Mouse (Mus musculus): ENCODE measurements around the gene Tchh. TPM values are rescaled to one million over a fixed set of nuclear protein-coding genes. Genes with fewer than 3 reads are reported as not detected.
A peak's percentile ranks its signal among the peaks of the same experiment; 100 is the strongest.
"Not testable (repeated sequence)": the region's sequence is repeated elsewhere in the genome, so short reads cannot be mapped to it uniquely, and the experiment has no call there.

Tchh gene
- total and polyA plus RNA-seq, 2 experiments, result 0.02 to 0.09 TPM

DNA sequence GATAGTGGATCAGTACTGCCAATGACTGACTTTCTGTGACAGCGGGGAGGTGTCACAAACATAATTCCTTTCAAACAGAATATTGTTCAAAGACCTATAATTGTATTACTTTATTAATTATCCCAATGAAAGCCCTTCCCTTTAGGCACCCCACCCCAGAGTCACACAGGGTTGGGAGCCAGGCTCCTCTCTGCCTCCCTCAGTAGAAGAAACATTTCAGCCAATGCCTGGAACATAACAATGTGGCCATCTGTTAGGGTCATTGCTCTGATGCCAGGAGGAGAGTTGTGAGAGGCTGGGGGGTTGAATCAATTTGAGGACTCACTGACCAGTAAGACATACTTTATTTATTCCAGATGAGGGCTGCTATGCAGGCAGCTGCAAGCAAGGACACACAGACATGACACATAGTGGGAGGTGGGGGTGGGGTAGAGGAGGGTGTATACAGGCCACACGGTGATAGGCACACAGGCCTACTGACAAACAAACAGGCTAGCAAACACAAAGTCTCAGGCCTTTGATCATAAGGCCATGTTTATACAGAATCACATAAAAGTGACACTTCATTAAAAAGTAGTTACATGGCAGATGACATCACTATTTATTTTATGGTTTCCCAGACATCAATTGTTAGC, 40.0 kb downstream of the Tchh start:
- WGBS, result 80% methylated on average over 2 of the region's 2 CpGs
- H3K4me1 ChIP-seq (ENCODE audit: control insufficient read depth, insufficient read depth, low read length), result no peaks in the 10 kb centered on the region
- no peak for TF ChIP-seq CTCF (IDR thresholded peaks at IDR 0.05; ENCODE audit: low read depth, low read length)
- TF ChIP-seq POLR2A (IDR thresholded peaks at IDR 0.05; ENCODE audit: extremely low read depth, insufficient read depth, low read length), result no peak
- H3K9ac ChIP-seq (ENCODE audit: low read depth, low read length), result no peak overlapping the region
- no peaks in the 10 kb centered on the region for H3K79me2 ChIP-seq (ENCODE audit: control insufficient read depth, insufficient read depth, low read length)
- no peaks in the 10 kb centered on the region for H3K36me3 ChIP-seq (ENCODE audit: control insufficient read depth, insufficient read depth, low read length)
- no peak for DNase-seq (ENCODE audit: extremely low read depth, low read depth, low spot score)
- no peaks in the 10 kb centered on the region for H3K27me3 ChIP-seq (ENCODE audit: control insufficient read depth, insufficient read depth, low read length)
- no peak overlapping the region for H3K27ac ChIP-seq (replicated peaks; ENCODE audit: insufficient read depth, low read depth, low read length)
- H3K4me3 ChIP-seq (ENCODE audit: insufficient read depth, low read depth, low read length), result no peak overlapping the region

DNA sequence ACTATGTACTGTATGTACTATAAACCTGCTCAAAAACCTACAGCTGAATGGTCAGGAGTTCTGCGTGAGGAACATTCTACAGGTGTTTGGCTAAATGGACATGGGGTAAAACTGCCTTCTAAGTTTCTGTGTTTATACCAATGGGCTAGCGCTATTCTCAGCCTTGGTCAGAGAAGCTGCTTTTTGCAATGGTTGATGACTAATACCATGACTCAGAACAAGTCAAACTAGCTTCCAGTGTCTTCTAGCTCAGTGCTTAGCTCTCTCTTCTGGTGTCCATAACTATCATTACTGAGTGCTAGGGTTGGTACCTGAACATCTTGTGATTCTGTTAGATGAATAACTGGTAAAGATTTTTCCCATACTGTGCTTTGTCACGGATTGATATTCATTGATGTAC, 43.5 kb downstream of the Tchh start:
- WGBS, result 94% methylated on average over 3 of the region's 3 CpGs

DNA sequence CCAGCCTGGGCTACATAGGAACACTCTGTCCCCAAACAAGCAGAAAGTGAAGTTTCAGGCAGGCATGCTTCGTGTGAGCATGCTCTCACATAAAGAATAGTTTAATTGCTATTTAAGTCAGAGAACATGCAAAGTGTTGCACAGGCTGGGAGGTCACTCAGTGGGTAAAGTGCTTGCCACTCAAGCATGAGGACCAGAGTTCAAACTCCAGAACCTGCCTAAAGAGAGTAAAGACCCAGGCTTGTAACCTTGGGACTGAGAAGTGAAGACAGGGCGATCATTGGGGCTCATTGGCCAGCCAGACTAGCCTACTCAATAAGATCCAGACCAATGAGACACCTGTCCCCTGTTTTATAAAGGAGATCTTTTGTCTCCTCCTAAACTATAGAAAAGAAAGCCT, 46.4 kb downstream of the Tchh start:
- Histone ChIP-seq H3K36me3 (ENCODE audit: control insufficient read depth, insufficient read depth, low read length) (no peaks in the 10 kb centered on the region), H3K9ac (ENCODE audit: low read depth, low read length) (no peak overlapping the region), H3K27ac (replicated peaks; ENCODE audit: insufficient read depth, low read depth, low read length) (no peak overlapping the region), H3K79me2 (ENCODE audit: control insufficient read depth, insufficient read depth, low read length) (no peaks in the 10 kb centered on the region), H3K27me3 (ENCODE audit: control insufficient read depth, insufficient read depth, low read length) (no peaks in the 10 kb centered on the region), H3K4me3 (ENCODE audit: insufficient read depth, low read depth, low read length) (no peak overlapping the region), H3K4me1 (ENCODE audit: control insufficient read depth, insufficient read depth, low read length) (no peaks in the 10 kb centered on the region)
- WGBS, result 89% methylated on average over 2 of the region's 2 CpGs
- no peak for DNase-seq (ENCODE audit: extremely low read depth, low read depth, low spot score)
- no peak for TF ChIP-seq POLR2A (IDR thresholded peaks at IDR 0.05; ENCODE audit: extremely low read depth, insufficient read depth, low read length)
- no peak for TF ChIP-seq CTCF (IDR thresholded peaks at IDR 0.05; ENCODE audit: low read depth, low read length)

More for the DNA sequence above, 43.5 kb downstream of the Tchh start:
- H3K4me3 ChIP-seq (ENCODE audit: insufficient read depth, low read depth, low read length), result no peak overlapping the region
- no peaks in the 10 kb centered on the region for H3K4me1 ChIP-seq (ENCODE audit: control insufficient read depth, insufficient read depth, low read length)
- no peaks in the 10 kb centered on the region for H3K79me2 ChIP-seq (ENCODE audit: control insufficient read depth, insufficient read depth, low read length)
- no peaks in the 10 kb centered on the region for H3K27me3 ChIP-seq (ENCODE audit: control insufficient read depth, insufficient read depth, low read length)
- TF ChIP-seq CTCF (IDR thresholded peaks at IDR 0.05; ENCODE audit: low read depth, low read length), result no peak
- TF ChIP-seq POLR2A (IDR thresholded peaks at IDR 0.05; ENCODE audit: extremely low read depth, insufficient read depth, low read length), result no peak
- H3K9ac ChIP-seq (ENCODE audit: low read depth, low read length), result no peak overlapping the region
- H3K36me3 ChIP-seq (ENCODE audit: control insufficient read depth, insufficient read depth, low read length), result no peaks in the 10 kb centered on the region
- no peak overlapping the region for H3K27ac ChIP-seq (replicated peaks; ENCODE audit: insufficient read depth, low read depth, low read length)
- no peak for DNase-seq (ENCODE audit: extremely low read depth, low read depth, low spot score)

- DNase-seq (ENCODE audit: extremely low read depth, low read depth, low spot score), result no peak
- H3K4me3 ChIP-seq (ENCODE audit: insufficient read depth, low read depth, low read length), result no peak overlapping the region
- 70% methylated on average over 3 of the region's 3 CpGs for WGBS
- no peaks in the 10 kb centered on the region for H3K36me3 ChIP-seq (ENCODE audit: control insufficient read depth, insufficient read depth, low read length)
- TF ChIP-seq POLR2A (IDR thresholded peaks at IDR 0.05; ENCODE audit: extremely low read depth, insufficient read depth, low read length) (no peak), CTCF (IDR thresholded peaks at IDR 0.05; ENCODE audit: low read depth, low read length) (no peak)
- H3K27ac ChIP-seq (replicated peaks; ENCODE audit: insufficient read depth, low read depth, low read length), result no peak overlapping the region
- H3K79me2 ChIP-seq (ENCODE audit: control insufficient read depth, insufficient read depth, low read length), result no peaks in the 10 kb centered on the region
- H3K27me3 ChIP-seq (ENCODE audit: control insufficient read depth, insufficient read depth, low read length), result no peaks in the 10 kb centered on the region
- H3K4me1 ChIP-seq (ENCODE audit: control insufficient read depth, insufficient read depth, low read length), result no peaks in the 10 kb centered on the region
- H3K9ac ChIP-seq (ENCODE audit: low read depth, low read length), result no peak overlapping the region
Observed at GRCm38 (mm10) chr3:93492176-93492575, 50.0 kb downstream of the Tchh start.

DNA sequence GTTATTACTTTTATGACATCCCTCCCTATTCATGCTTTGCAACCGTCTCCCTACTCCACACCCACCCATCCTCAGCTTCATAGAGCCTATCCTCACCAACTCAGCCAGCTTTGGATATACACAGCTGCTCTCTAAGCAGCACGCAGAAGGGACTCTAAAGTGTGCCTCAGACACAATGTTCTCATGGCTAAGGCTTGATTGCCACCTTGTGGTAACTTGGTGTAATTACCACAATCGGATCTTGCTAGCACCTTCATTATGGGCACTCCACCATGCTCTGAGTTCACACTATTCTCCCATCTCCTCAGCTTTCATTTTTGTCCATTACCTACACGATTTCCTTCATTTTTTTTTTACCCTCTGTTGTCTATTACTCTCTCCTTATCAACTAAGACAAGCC, 51.9 kb downstream of the Tchh start:
- H3K4me1 ChIP-seq (ENCODE audit: control insufficient read depth, insufficient read depth, low read length), result no peaks in the 10 kb centered on the region
- H3K27ac ChIP-seq (replicated peaks; ENCODE audit: insufficient read depth, low read depth, low read length), result no peak overlapping the region
- H3K79me2 ChIP-seq (ENCODE audit: control insufficient read depth, insufficient read depth, low read length), result no peaks in the 10 kb centered on the region
- TF ChIP-seq CTCF (IDR thresholded peaks at IDR 0.05; ENCODE audit: low read depth, low read length) (peak; percentile 51), POLR2A (IDR thresholded peaks at IDR 0.05; ENCODE audit: extremely low read depth, insufficient read depth, low read length) (no peak)
- WGBS, result 2% methylated on average over 4 of the region's 4 CpGs
- H3K36me3 ChIP-seq (ENCODE audit: control insufficient read depth, insufficient read depth, low read length), result no peaks in the 10 kb centered on the region
- no peaks in the 10 kb centered on the region for H3K27me3 ChIP-seq (ENCODE audit: control insufficient read depth, insufficient read depth, low read length)
- no peak overlapping the region for H3K9ac ChIP-seq (ENCODE audit: low read depth, low read length)
- H3K4me3 ChIP-seq (ENCODE audit: insufficient read depth, low read depth, low read length), result no peak overlapping the region
- DNase-seq (ENCODE audit: extremely low read depth, low read depth, low spot score), result peak; percentile 66

DNA sequence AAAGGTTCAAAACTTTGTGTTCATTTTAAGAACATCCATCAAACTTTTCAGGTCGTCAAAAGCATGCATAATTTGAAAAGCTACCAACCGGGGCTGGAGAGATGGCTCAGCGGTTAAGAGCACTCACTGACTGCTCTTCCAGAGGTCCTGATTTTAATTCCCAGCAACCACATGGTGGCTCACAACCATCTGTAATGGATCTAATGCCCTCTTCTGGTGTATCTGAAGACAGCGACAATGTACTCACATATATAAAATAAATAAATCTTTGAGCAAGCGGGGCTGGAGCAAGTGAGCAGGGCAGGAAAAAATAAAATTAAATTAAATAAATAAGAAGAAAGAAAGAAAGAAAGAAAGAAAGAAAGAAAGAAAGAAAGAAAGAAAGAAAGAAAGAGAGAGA, 52.6 kb downstream of the Tchh start:
- 38% methylated on average over 5 of the region's 5 CpGs for WGBS
- H3K9ac ChIP-seq (ENCODE audit: low read depth, low read length); H3K4me1 ChIP-seq (ENCODE audit: control insufficient read depth, insufficient read depth, low read length); H3K27ac ChIP-seq (replicated peaks; ENCODE audit: insufficient read depth, low read depth, low read length); H3K36me3 ChIP-seq (ENCODE audit: control insufficient read depth, insufficient read depth, low read length); H3K79me2 ChIP-seq (ENCODE audit: control insufficient read depth, insufficient read depth, low read length); H3K4me3 ChIP-seq (ENCODE audit: insufficient read depth, low read depth, low read length); DNase-seq (ENCODE audit: extremely low read depth, low read depth, low spot score); H3K27me3 ChIP-seq (ENCODE audit: control insufficient read depth, insufficient read depth, low read length): not testable (repeated sequence)

All from liver, adult 2 months (tissue).